Mouse (Mus musculus) erythroid progenitor cell, adult 5-6 weeks (primary cell): ENCODE results near the gene Slc5a10. TPM values are rescaled to one million over a fixed set of nuclear protein-coding genes. Genes with fewer than 3 reads are reported as not detected.

Source experiments
- ATAC-seq: replicated peaks from 2 replicates; pipeline ENCODE4 v1.8.0; 2016; ENCODE audit warnings: moderate number of reproducible peaks, mild to moderate bottlenecking, moderate TSS enrichment, inconsistent platforms; ENCODE audit not compliant: poor library complexity, low FRiP score, severe bottlenecking
- total RNA-seq, 2 experiments: library from RNA; stranded (forward) in 1 of 2; stranded (reverse) in 1 of 2; fragments of 150-400 nt in 1 of 2; fragments of 186-747, 209-891 nt in 1 of 2; gene quantifications; 2 replicates each; pipeline versions ENCODE4 v1.2.3 to v1.2.4; 2015 to 2017; ENCODE audit warnings: low replicate concordance in 2 of 2

Slc5a10 gene
- not detected in 2 replicates for total RNA-seq (2015; ENCODE audit: low replicate concordance)
- 0.13 TPM in 1 of 2 replicates, not detected in the other for total RNA-seq (2017; ENCODE audit: low replicate concordance)

DNA sequence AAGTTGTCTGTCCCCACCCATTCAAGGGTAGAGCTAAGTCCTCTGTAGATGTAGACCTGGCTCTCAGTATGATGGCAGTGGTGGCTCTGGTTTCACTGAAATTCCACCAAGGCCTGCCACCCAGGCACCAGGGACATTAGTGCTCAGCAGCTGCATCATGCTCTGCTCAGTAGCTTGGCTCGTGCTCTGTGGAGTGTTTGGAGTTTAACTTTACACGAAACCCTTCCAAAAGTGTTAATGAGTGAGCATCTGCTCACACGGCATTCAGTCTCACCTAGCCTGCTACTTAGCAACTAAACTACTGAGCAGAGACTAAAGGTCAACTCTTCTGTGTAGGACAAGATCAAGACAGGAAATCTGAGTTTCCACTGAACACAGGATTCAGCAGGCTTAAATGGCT is at the start of gene Slc5a10:
TSS of gene Slc5a10 (minus strand) at position 191 of the 400 bp plus-strand sequence.
- ATAC-seq, result no peak

DNA sequence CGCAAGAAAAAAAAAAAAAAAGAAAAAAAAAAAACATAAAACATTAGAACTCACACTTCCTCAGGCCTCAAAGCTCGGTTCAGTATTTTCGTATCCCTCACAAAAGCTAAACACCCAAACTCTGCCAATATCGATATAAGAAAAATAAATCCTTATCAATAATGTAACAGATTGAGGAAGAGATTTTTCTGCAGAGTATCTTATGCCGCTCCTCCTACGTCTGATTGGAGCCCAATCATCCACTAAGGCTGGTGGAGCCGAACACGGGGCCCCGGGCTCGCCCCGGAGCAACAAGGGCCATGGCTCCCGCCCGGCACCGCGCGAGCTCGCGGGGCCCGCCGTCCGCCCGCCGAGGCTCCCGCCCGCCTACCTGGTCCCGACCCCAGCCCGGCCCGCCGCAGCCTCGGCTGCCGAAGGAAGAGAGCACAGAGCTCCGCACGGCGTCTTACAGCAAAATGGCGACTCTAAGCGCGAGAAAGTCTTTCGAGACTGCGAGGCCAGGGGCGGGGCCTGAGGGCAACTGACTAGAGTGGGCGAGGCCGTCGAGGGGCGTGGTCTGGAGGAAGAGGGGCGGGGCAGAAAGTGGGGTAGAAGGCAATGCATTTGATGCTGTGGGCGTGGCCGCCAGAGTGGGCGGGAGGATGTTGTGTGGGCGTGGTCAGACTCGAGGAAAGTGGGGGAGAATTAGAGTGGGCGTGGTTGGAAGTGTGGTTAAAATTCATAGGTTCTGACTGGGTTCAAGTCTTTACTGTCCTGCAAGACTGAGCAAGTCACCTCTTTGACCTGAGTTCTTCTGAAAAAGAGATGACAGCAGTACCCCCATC is 41.2 kb upstream of the Slc5a10 start, which contains the start of gene Prpsap2:
TSS of gene Prpsap2 (minus strand) at position 505 of the 824 bp plus-strand sequence.
- peak; percentile 90 for ATAC-seq

- ATAC-seq, result no peak
Measured at GRCm38 (mm10) chr11:61760518-61760917, 39.9 kb upstream of the Slc5a10 start.

- peak; percentile 81 for ATAC-seq
Measured at GRCm38 (mm10) chr11:61757151-61757550, 36.5 kb upstream of the Slc5a10 start.

DNA sequence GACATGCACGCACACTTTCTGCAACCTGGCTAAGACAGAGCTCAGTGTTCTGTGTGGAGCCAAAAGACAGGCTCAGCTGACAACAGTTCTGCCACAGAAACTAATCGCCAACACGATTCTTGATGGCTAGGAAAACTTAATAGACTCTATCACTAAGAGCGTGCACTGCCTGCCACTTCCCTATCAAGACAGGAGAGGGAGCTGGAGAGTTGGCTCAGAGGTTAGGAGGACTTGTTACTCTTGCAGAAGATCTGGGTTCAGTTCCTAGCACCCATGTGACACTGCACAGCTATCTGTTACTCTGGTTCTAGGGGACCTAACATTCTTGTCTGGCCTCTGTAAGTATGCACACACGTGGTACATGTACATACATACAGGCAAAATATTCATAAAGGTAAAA is 31.0 kb upstream of the Slc5a10 start:
- ATAC-seq, result peak; percentile 85

GRCm38 (mm10) chr11:61747161-61747560 is 26.5 kb upstream of the Slc5a10 start:
- ATAC-seq, result no peak

DNA sequence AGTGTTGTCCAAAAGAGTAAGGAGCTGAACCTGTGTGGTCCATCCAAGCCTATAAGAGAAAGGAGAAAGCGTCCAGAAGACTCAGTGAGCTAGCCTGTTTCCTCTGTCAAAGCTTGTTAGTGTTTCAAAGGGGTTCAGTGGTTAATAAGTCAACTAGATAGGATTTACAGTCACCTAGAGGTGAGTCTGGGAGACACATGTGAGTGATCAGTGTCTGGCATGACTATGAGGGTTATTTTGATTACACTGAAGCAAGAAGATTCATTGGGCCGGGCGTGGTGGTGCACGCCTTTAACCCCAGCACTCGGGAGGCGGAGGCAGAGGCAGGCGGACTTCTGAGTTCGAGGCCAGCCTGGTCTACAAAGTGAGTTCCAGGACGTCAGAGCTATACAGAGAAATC is 25.2 kb upstream of the Slc5a10 start:
- ATAC-seq, result no peak

GRCm38 (mm10) chr11:61744460-61744859 is 23.8 kb upstream of the Slc5a10 start:
- ATAC-seq, result no peak

DNA sequence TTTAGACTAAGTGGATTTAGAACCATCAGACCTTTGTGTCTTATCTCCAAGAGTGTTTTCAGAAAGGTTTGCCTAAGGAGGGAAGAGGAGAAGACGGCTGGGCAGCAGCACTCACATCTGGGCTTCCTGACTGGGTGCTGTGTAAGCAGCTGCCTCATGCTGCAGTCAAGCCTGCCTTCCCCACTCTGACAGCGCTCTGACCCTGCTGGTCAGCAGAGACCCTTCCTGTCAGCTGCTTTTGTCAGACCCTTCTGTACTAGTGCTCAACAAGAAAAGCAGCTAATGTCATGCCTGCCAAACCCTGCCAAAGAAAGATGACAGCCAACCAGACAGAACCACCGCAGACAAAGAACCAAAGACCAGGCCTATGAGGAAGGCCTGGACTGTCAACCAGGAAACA is 23.1 kb upstream of the Slc5a10 start:
- ATAC-seq, result no peak

GRCm38 (mm10) chr11:61740500-61740899 is 19.9 kb upstream of the Slc5a10 start:
- no peak for ATAC-seq

DNA sequence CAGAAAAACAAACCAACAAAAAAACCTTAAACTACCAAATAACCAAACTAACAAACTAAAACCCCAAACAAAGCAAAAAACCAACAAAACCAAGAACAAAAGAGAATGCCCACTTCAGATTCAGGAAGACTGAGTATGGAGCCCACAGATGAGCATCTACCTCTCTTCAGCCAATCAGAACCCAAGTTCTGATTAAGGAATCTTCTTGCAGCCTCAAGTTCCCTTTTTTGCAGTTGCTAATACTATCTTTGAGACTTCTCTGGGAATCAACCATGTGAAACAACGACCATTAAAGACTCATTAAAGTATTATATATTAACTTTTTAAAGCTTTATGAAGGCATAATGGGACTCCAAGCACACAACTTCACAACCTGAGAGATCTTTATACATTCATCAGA is 16.7 kb upstream of the Slc5a10 start:
- no peak for ATAC-seq

DNA sequence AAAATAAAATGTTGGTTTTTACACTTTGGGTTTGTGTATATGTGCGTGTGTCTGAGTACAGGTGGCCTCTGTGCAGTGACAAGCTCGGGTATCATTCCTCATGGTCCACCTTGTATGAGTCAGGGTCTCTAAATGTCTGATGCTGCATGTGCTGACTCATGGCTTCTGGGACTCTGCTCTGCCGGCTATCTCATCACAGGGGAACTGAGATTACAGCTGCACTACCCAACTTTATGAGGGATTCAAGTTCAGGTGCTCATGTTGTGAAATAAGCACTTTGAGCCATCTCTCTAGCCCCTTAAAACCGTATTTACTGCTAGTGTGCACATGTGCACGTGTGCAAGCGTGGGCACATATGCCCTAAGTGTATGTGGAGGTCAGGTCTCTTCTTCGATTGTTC is 12.0 kb upstream of the Slc5a10 start:
- ATAC-seq, result no peak

DNA sequence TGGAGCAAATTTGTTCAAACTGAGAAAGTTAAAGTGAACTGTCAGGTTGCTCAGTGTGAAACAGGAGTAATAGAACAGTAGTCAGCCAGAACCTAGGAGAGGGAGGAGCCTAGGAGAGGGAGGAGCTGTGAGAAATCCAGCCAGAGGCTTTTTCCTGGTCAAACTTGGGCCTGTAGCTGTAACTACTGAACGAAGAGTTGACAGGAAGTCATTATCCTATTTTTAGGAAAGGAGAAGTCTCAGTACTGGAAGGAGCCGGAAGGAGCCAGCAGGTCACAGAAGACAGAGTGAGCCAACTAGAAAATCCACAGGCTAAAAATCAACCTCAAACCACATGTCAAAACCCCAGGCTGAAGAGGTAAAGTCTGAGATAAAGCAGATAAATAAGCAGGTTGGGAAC is 7.4 kb upstream of the Slc5a10 start:
- ATAC-seq, result no peak

- no peak for ATAC-seq
Measured at GRCm38 (mm10) chr11:61722077-61722476, 1.5 kb upstream of the Slc5a10 start.

- ATAC-seq, result no peak
Measured at GRCm38 (mm10) chr11:61719826-61720225, 800 bp downstream of the Slc5a10 start.

DNA sequence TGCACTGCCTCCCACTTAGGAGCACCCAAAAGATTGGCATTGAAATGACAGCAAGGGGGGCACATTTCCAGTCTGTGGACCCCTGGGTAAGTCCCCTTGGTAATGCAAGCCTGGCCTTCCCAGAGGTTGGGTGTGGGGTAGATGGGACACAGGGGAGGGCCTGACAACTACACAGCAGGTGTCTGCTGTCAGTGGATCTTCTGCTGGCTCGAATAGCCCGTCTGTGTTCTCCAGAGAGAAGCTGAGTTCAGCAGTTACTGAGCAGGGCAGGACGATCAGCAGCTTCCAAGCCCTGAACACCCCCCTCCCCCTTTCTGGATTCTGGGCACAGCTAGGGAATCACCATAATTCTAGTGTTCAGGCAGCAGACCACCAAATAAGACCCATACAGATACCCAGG is 1.2 kb downstream of the Slc5a10 start:
- no peak for ATAC-seq

DNA sequence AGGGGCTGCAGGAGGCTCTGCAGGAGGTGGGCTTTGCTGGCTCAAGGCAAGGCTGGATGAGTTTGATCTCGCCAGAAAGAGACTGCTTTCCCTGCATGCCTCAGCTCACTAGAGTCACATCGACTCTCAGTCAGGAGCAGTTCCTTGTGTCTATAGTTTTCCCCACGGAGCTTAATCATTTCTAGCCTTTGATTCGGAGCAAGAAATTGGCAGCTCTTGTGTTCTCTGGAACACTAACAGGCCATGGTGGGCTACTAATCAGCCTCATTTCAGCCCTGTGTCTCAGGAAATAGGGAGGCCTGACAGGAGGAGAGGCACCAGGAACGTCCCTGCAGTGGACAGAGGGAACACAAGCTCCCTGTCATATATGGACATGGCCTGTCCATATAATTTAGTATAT is 2.6 kb downstream of the Slc5a10 start:
- ATAC-seq, result no peak

GRCm38 (mm10) chr11:61715130-61715529 is 5.5 kb downstream of the Slc5a10 start:
- ATAC-seq, result no peak

GRCm38 (mm10) chr11:61714346-61715117 is 6.1 kb downstream of the Slc5a10 start:
- peak; percentile 76 for ATAC-seq

- no peak for ATAC-seq
Measured at GRCm38 (mm10) chr11:61713157-61713855, 7.3 kb downstream of the Slc5a10 start.
